Mouse (Mus musculus) ovary, postnatal 14 days (tissue): ENCODE results near the gene Gzf1.

Source experiments
- DNase-seq: peaks from one replicate; pipeline ENCODE4 v3.0.0; 2022; ENCODE audit warnings: low spot score

The Gzf1 gene

GRCm38 (mm10) chr2:148680775-148681291 is at the start of gene Gzf1:
TSS of gene Gzf1 (plus strand) at chr2:148681023.
- peak; percentile 99 for DNase-seq

DNA sequence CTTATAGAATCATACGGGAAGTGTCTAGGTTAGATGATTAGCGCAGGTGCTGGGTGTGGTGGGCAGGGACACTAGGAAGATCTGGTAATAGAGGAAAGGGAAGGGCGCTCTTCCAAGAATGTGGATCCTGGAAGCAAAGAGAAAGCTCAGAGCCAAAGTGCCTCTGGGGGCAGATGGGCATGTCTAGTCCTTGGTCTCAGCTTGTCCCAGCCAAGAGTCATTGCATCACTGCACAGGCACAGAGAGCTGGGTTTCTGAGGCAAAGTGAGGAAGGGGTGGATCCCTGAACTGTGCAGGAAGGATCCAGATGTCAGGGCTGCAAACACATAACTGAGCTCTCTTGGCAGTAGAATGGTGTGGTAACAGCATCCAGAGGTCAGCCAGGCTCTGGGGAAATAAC is 49.2 kb upstream of the Gzf1 start:
- DNase-seq, result no peak

- DNase-seq, result no peak
Measured at GRCm38 (mm10) chr2:148634466-148634865, 46.4 kb upstream of the Gzf1 start.

- DNase-seq, result no peak
Measured at GRCm38 (mm10) chr2:148642610-148643370, 38.0 kb upstream of the Gzf1 start.

DNA sequence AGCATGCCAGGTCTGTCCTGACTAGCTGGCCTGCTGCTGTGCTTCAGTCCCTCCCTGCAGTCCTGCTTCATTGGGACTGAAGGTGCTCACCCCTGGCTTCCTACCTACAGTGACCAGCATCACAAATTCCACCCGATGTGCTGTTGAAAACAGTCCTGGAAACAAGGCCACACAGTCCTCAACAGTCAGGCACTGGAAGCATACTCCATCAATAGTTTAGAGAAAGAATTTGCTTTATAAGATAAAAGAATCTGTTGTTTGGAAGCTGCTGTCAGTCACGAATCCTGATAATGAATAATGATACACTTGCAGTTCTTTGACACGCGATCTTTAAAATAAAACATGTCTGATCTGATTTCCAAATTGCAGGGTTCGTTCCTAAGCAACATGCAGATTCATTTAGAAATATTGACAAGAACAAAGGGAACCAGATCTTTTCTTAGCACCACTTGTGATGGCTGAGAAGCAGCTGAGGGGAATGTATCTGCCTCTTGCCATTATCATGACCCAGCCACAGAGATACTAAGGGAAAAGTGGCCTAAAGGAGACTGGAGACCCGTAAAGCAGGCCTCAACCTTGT is 36.3 kb upstream of the Gzf1 start:
- no peak for DNase-seq

DNA sequence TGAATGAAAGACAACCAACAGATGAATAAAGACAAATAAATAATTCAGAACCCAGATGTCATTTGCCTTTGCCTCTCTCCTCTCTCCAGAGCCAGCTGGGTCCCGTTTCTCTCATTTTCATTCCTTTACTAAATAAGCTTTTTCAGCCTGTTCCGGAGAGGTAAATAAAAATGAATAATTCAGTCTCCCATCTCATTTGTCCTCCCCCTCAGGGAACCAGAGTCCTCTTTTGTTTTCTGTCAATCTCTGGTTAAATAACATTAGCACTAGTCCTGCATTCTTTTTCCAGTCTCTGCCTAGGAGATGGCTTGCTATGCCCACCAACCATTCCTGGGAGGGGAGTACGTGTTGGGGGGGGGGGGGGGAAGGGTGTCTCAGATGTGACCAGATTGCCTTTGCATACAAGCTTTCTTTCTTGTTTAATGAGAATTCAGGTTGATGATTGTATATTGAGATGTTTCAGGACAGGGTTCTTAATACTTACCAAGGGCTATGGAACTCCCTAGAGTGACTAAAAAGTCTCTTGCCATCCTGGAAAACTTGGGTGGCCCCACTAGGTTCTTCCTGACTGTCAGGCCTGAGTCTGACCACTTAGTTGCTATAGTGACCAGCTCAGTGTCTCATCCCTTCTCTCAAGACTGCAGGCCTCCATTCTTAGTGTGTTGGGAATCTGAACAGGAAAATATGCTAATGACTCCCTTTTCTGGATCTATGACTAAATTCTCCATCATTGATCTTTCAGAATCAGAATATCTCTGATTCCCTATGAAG is 30.1 kb upstream of the Gzf1 start:
- DNase-seq, result no peak

GRCm38 (mm10) chr2:148654961-148655360 is 25.9 kb upstream of the Gzf1 start:
- DNase-seq, result peak; percentile 54

DNA sequence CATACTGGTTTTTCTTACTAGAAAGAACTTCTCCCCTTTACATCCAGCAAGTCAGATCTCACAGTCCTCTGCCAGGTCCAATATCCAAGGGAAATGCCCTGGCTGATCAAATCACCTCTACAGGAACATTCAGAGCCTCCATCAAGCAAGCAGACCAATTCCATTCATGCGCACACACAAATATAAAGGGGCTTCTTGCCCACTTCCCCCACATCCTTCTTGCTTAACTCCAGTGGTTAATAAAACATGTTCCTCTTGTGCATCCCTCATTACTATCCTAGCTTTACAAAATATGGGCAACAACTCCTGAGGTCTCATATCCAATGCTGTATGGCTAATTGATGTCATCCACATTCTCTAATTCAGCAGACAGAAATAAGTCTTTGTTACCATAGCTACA is 17.4 kb upstream of the Gzf1 start:
- no peak for DNase-seq

DNA sequence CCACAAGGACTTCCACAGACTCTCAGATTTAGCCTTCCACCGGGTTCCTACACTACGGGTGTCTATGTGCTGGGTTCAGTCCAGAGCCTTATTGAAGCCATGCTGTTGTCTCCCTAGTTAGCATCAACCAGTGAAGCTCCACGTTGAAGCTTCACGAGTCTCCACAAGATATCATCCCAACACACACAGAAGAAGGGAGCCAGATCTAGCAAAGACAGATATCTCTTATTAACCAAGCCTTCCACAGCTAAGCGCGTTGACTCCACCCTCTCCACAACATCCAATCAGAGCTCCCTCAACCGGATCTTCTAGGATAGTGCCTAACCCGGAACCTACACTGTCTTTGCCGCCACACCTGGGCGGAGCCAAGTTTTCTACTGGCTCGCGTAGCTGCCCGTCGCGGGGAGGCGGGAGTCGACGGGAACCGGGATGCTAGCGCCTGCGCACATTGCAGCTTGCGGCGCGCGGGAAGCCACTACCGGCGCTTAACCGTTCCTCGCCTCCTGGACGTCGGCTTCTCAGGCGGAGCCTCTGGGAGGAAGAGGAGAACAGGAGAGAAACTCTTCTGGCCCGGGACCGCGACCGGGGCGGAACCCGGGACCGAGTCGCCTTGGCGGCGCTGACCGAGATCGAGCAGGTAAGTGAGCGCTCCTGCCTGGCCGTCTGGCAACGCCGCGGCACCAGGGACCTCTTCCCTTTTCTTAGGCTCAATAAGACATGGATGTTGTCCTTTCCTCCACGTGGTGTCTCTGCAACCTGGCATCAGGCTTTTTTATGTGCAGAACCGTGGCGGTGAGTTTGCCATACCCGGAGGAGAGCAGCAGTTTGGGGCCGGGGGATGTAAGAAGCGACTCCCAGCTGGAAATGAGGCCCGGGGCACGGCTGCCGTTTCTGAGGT is 8.4 kb upstream of the Gzf1 start, which contains the start of gene Nxt1:
Nxt1 (plus strand) TSS at position 403 of the 898 bp plus-strand sequence.
- peak; percentile 100 for DNase-seq

- DNase-seq, result peak; percentile 64
Measured at GRCm38 (mm10) chr2:148677801-148678200, 3.0 kb upstream of the Gzf1 start.

- peak; percentile 25 for DNase-seq
Measured at GRCm38 (mm10) chr2:148679346-148679745, 1.5 kb upstream of the Gzf1 start.

DNA sequence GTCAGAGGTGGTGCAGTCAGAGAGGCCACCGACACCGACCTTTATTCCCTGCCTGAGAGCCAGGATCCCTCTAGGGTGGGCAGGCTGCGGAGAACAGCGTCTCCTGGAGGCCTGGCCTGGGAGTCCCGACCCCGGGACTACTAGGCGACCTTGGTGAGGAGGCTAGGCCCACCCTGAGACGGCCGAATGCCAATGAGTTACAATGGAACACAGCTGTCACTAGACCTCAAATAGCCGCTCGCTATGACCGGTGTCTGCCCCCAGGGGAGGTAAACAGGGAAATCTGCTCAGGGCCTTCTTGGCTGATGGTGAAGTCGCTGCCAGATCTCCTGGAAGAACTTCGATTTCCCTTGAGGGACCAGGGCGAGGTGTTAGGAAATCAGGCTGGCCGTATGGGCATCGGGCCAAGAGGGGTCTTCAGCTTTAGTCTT is 653 bp downstream of the Gzf1 start:
- peak; percentile 30 for DNase-seq

DNA sequence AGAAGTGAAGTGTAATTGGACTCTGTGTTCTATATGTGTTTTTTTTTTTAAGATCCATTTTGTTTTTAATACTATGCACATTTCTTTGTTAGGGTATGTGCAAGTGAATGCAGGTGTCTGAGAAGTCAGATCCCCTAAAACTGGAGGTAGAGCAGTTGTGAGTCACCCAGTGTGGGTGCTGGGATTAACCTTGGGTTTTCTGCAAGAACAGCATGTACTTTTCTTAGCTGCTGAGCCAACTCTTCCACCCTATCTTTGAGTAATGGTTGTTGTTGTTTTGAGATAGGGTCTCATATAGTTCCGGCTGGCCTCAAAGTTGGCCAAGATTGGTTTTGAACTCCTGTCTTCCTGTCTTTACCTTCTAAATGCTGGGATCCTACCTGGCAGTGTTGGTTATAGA is 2.2 kb downstream of the Gzf1 start:
- no peak for DNase-seq

DNA sequence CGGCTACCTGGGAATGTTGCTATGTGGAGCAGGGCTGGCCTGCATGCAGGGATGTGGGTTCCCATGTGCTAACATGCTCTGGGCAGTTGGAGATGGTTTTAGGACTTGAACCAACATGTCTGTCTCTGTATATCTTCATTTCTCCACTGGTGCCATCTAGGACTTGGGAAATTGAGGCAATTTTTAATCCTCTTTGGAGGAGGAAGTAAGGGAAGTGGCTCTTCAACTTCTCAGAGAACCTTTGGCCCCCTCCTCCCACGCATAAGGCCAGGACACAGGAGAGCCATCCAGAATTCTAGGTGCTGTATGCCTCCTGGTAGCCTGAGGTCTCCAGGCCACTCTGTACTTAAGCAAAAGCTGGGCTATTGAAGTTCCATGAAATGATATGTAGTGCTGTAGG is 4.1 kb downstream of the Gzf1 start:
- DNase-seq, result no peak

DNA sequence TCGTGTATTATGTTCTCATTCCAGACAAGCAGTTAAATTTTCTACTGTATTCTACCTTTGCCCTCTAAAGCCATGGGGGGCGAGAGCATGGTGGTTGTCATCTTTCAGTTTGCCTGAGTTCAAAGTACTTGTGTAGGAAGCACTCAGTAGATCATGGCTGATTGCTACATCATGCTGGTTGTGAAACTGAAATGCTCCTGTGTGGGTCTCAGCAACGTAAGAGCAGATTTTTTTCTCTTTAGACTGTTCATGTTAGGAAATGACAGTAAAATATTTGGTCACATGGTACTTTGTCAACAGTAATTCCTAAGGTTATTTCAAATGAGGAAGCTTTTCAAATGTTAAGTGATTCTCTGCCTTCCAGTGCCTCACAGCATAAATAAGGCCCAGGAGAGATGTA is 4.9 kb downstream of the Gzf1 start:
- no peak for DNase-seq

DNA sequence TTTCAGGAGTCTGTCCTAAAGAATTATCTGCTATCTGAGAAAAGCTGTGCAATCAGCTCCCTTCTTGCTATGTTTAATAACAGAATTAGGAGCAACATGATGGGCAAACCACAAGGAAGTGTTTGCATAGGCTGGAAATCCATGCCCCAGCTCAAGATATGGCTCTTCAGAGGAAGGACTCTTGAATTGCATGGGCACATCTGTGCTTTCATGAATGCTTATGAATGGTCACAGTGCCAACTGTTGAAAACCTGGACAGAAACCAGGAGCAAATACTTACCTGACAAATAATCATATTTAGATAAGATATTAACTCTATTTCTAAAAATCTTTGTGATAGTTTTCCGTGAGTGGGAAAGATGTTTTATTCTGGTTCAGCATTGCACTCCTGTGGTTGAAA is 6.0 kb downstream of the Gzf1 start:
- DNase-seq, result no peak

DNA sequence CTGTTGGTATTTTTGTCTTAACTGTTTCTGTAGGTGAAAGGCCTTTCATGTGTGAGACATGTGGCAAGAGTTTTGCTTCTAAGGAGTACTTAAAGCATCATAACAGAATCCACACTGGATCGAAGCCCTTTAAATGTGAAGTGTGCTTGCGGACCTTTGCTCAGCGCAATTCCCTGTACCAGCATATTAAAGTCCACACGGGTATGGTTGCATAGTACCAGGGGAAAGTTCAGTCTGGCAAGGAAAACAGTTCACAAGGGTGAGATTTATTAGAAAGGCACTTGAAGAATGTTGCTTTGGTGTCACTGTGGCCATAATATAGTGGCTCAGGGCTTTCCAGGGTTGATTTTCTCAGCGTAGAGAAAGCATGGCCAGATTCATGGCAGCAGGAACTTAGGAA is 7.1 kb downstream of the Gzf1 start:
- no peak for DNase-seq

GRCm38 (mm10) chr2:148689444-148690140 is 8.8 kb downstream of the Gzf1 start:
- no peak for DNase-seq

GRCm38 (mm10) chr2:148690291-148690690 is 9.5 kb downstream of the Gzf1 start:
- DNase-seq, result no peak

GRCm38 (mm10) chr2:148690781-148691180 is 10.0 kb downstream of the Gzf1 start:
- no peak for DNase-seq

GRCm38 (mm10) chr2:148698571-148698970 is 17.7 kb downstream of the Gzf1 start:
- no peak for DNase-seq
